Mouse (Mus musculus): ENCODE data around the gene Gm5475. TPM values are rescaled to one million over a fixed set of nuclear protein-coding genes. Genes with fewer than 3 reads are reported as not detected.

Gene Gm5475
- not detected for polyA plus RNA-seq (2015; fragmentation: Illumina TruSeq; extraction: RNeasy Lipid Tissue Mini Kit (QIAGEN cat#74804); ENCODE audit: insufficient read depth, low replicate concordance)

GRCm38 (mm10) chr15:100421758-100422197, at the start of gene Gm5475:
Gm5475 (plus strand) TSS chr15:100422147.

GRCm38 (mm10) chr15:100424396-100425122, 2.6 kb downstream of the Gm5475 start, which contains the start of gene Slc11a2:
Slc11a2 (minus strand) TSS chr15:100425072.

GRCm38 (mm10) chr15:100468295-100469188, 46.6 kb downstream of the Gm5475 start, which contains the start of gene Letmd1:
Letmd1 (plus strand) TSS chr15:100469023.

Other genes with a start within 250 kb of the Gm5475 start
- 54.8 TPM for gene Atf1, start 194.3 kb upstream of the Gm5475 start, polyA plus RNA-seq (2015; fragmentation: Illumina TruSeq; extraction: RNeasy Lipid Tissue Mini Kit (QIAGEN cat#74804); ENCODE audit: insufficient read depth, low replicate concordance)
- gene Tmprss12, start 141.3 kb upstream of the Gm5475 start, polyA plus RNA-seq (2015; fragmentation: Illumina TruSeq; extraction: RNeasy Lipid Tissue Mini Kit (QIAGEN cat#74804); ENCODE audit: insufficient read depth, low replicate concordance) = not detected
- gene Mettl7a1, start 118.0 kb upstream of the Gm5475 start, polyA plus RNA-seq (2015; fragmentation: Illumina TruSeq; extraction: RNeasy Lipid Tissue Mini Kit (QIAGEN cat#74804); ENCODE audit: insufficient read depth, low replicate concordance) = 31.1 TPM
- not detected for gene Mettl7a3, start 87.2 kb upstream of the Gm5475 start, polyA plus RNA-seq (2015; fragmentation: Illumina TruSeq; extraction: RNeasy Lipid Tissue Mini Kit (QIAGEN cat#74804); ENCODE audit: insufficient read depth, low replicate concordance)
- gene Methig1, start 69.0 kb upstream of the Gm5475 start, polyA plus RNA-seq (2015; fragmentation: Illumina TruSeq; extraction: RNeasy Lipid Tissue Mini Kit (QIAGEN cat#74804); ENCODE audit: insufficient read depth, low replicate concordance) = not detected
- gene Mettl7a2, start 68.9 kb upstream of the Gm5475 start, polyA plus RNA-seq (2015; fragmentation: Illumina TruSeq; extraction: RNeasy Lipid Tissue Mini Kit (QIAGEN cat#74804); ENCODE audit: insufficient read depth, low replicate concordance) = not detected
- gene Higd1c, start 57.6 kb upstream of the Gm5475 start, polyA plus RNA-seq (2015; fragmentation: Illumina TruSeq; extraction: RNeasy Lipid Tissue Mini Kit (QIAGEN cat#74804); ENCODE audit: insufficient read depth, low replicate concordance) = not detected
- gene Slc11a2, start 2.9 kb downstream of the Gm5475 start, polyA plus RNA-seq (2015; fragmentation: Illumina TruSeq; extraction: RNeasy Lipid Tissue Mini Kit (QIAGEN cat#74804); ENCODE audit: insufficient read depth, low replicate concordance) = 23.8 TPM
- 37.2 TPM for gene Letmd1, start 46.9 kb downstream of the Gm5475 start, polyA plus RNA-seq (2015; fragmentation: Illumina TruSeq; extraction: RNeasy Lipid Tissue Mini Kit (QIAGEN cat#74804); ENCODE audit: insufficient read depth, low replicate concordance)
- gene Csrnp2, start 73.3 kb downstream of the Gm5475 start, polyA plus RNA-seq (2015; fragmentation: Illumina TruSeq; extraction: RNeasy Lipid Tissue Mini Kit (QIAGEN cat#74804); ENCODE audit: insufficient read depth, low replicate concordance) = 1.9 TPM
- gene Tfcp2, start 129.9 kb downstream of the Gm5475 start, polyA plus RNA-seq (2015; fragmentation: Illumina TruSeq; extraction: RNeasy Lipid Tissue Mini Kit (QIAGEN cat#74804); ENCODE audit: insufficient read depth, low replicate concordance) = 9.6 TPM
- gene Pou6f1, start 177.8 kb downstream of the Gm5475 start, polyA plus RNA-seq (2015; fragmentation: Illumina TruSeq; extraction: RNeasy Lipid Tissue Mini Kit (QIAGEN cat#74804); ENCODE audit: insufficient read depth, low replicate concordance) = 27.7 TPM
- 422 TPM for gene Dazap2, start 193.2 kb downstream of the Gm5475 start, polyA plus RNA-seq (2015; fragmentation: Illumina TruSeq; extraction: RNeasy Lipid Tissue Mini Kit (QIAGEN cat#74804); ENCODE audit: insufficient read depth, low replicate concordance)
- 20.1 TPM for gene Smagp, start 214.8 kb downstream of the Gm5475 start, polyA plus RNA-seq (2015; fragmentation: Illumina TruSeq; extraction: RNeasy Lipid Tissue Mini Kit (QIAGEN cat#74804); ENCODE audit: insufficient read depth, low replicate concordance)
- 90.0 TPM for gene Bin2, start 247.4 kb downstream of the Gm5475 start, polyA plus RNA-seq (2015; fragmentation: Illumina TruSeq; extraction: RNeasy Lipid Tissue Mini Kit (QIAGEN cat#74804); ENCODE audit: insufficient read depth, low replicate concordance)